Mouse (Mus musculus) MEL (cell line): Measurements from ENCODE around the gene Sbk2. TPM values are rescaled to one million over a fixed set of nuclear protein-coding genes. Genes with fewer than 3 reads are reported as not detected.

Experiments used
- DNase-seq: peaks from one replicate; pipeline ENCODE4 v3.0.0; 2011; ENCODE audit warnings: low read depth, low spot score
- H3K27ac ChIP-seq: 2 replicates; pipeline ENCODE4 v1.5.1; 2012; ENCODE audit warnings: low read depth, mild to moderate bottlenecking, control low read depth, low read length, moderate library complexity; ENCODE audit not compliant: control insufficient read depth
- H3K27me3 ChIP-seq, 2 experiments: fragments of 150-350 bp in 1 of 2; sonication (generic) in 1 of 2; 2 replicates each; pipeline ENCODE4 v1.6.1; 2012; ENCODE audit warnings: low read length in 2 of 2, mild to moderate bottlenecking in 2 of 2, improper control_type of control experiment in 1 of 2, moderate library complexity in 1 of 2; ENCODE audit not compliant: insufficient read depth in 2 of 2, control insufficient read depth in 1 of 2
- H3K36me3 ChIP-seq, 2 experiments: 2 replicates each; pipeline ENCODE4 v1.6.1; 2012 to 2014; ENCODE audit warnings: low read length in 2 of 2, improper control_type of control experiment in 1 of 2, inconsistent platforms in 1 of 2, mild to moderate bottlenecking in 1 of 2; ENCODE audit not compliant: insufficient read depth in 2 of 2, control insufficient read depth in 1 of 2
- H3K4me1 ChIP-seq, 2 experiments: fragments of 150-350 bp in 1 of 2; sonication (generic) in 1 of 2; 2 replicates each; pipeline ENCODE4 v1.6.1; 2012; ENCODE audit warnings: low read length in 2 of 2, improper control_type of control experiment in 1 of 2, mild to moderate bottlenecking in 1 of 2; ENCODE audit not compliant: insufficient read depth in 2 of 2, control insufficient read depth in 1 of 2
- H3K4me3 ChIP-seq, 2 experiments: fragments of 150-350 bp in 1 of 2; sonication (generic) in 1 of 2; 2 replicates each; pipeline ENCODE4 v1.5.1; 2012; ENCODE audit warnings: low read depth in 2 of 2, low read length in 2 of 2, mild to moderate bottlenecking in 2 of 2, moderate library complexity in 2 of 2, control low read depth in 1 of 2, improper control_type of control experiment in 1 of 2; ENCODE audit not compliant: control insufficient read depth in 1 of 2, insufficient read depth in 1 of 2
- H3K79me2 ChIP-seq: 2 replicates; pipeline ENCODE4 v1.6.1; 2012; ENCODE audit warnings: mild to moderate bottlenecking, low read length, moderate library complexity; ENCODE audit not compliant: control insufficient read depth, poor library complexity, insufficient read depth
- H3K9ac ChIP-seq: 2 replicates; pipeline ENCODE4 v1.6.1; 2012; ENCODE audit warnings: low read depth, mild to moderate bottlenecking, control low read depth, low read length, moderate library complexity; ENCODE audit not compliant: control insufficient read depth, poor library complexity, severe bottlenecking
- H3K9me3 ChIP-seq: fragments of 150-350 bp; sonication (generic); replicated peaks from 2 replicates; pipeline ENCODE4 v1.6.1; 2012; ENCODE audit warnings: mild to moderate bottlenecking, low read length, improper control_type of control experiment, moderate library complexity; ENCODE audit not compliant: insufficient read depth
- BHLHE40 ChIP-seq: IDR thresholded peaks from 2 replicates; pipeline ENCODE4 v1.6.1; 2012; ENCODE audit warnings: low read depth, mild to moderate bottlenecking, inconsistent platforms, low read length, improper control_type of control experiment, borderline replicate concordance
- CHD1 ChIP-seq: IDR thresholded peaks from 2 replicates; pipeline ENCODE4 v1.6.1; 2012; ENCODE audit warnings: low read depth, mild to moderate bottlenecking, inconsistent platforms, low read length, improper control_type of control experiment
- CHD2 ChIP-seq: IDR thresholded peaks from 2 replicates; pipeline ENCODE4 v1.6.1; 2011; ENCODE audit warnings: low read length, improper control_type of control experiment
- CTCF ChIP-seq, 3 experiments: IDR thresholded peaks in 2 of 3; conservative IDR thresholded peaks in 1 of 3; 2 replicates each; pipeline ENCODE4 v1.5.1; 2011 to 2012; ENCODE audit warnings: low read length in 3 of 3, low read depth in 2 of 3, mild to moderate bottlenecking in 2 of 3, improper control_type of control experiment in 1 of 3, inconsistent platforms in 1 of 3, mixed read lengths in 1 of 3, moderate library complexity in 1 of 3; ENCODE audit not compliant: control insufficient read depth in 1 of 3, insufficient read depth in 1 of 3, poor library complexity in 1 of 3, severe bottlenecking in 1 of 3
- ELF1 ChIP-seq: IDR thresholded peaks from 2 replicates; pipeline ENCODE4 v1.6.1; 2014; ENCODE audit warnings: low read depth, mild to moderate bottlenecking, inconsistent platforms, low read length, improper control_type of control experiment, moderate library complexity
- GABPA ChIP-seq: IDR thresholded peaks from 2 replicates; pipeline ENCODE4 v1.6.1; 2012; ENCODE audit warnings: low read depth, mild to moderate bottlenecking, inconsistent platforms, low read length, improper control_type of control experiment, moderate library complexity
- HCFC1 ChIP-seq: IDR thresholded peaks from 2 replicates; pipeline ENCODE4 v1.6.1; 2012; ENCODE audit warnings: low read depth, mild to moderate bottlenecking, inconsistent platforms, low read length, improper control_type of control experiment, moderate library complexity
- MAFK ChIP-seq: IDR thresholded peaks from 2 replicates; pipeline ENCODE4 v1.6.1; 2011; ENCODE audit warnings: low read depth, mild to moderate bottlenecking, low read length, improper control_type of control experiment, borderline replicate concordance
- MXI1 ChIP-seq: IDR thresholded peaks from 2 replicates; pipeline ENCODE4 v1.6.1; 2011; ENCODE audit warnings: mild to moderate bottlenecking, low read depth, low read length, improper control_type of control experiment
- POLR2A ChIP-seq, 2 experiments: IDR thresholded peaks; 2 replicates each; pipeline ENCODE4 v1.6.1; 2011 to 2012; ENCODE audit warnings: low read length in 2 of 2, mild to moderate bottlenecking in 2 of 2, control low read depth in 1 of 2, improper control_type of control experiment in 1 of 2, low read depth in 1 of 2, moderate library complexity in 1 of 2; ENCODE audit not compliant: control insufficient read depth in 1 of 2, insufficient read depth in 1 of 2, poor library complexity in 1 of 2
- POLR2AphosphoS2 ChIP-seq: IDR thresholded peaks from 2 replicates; pipeline ENCODE4 v1.6.1; 2011; ENCODE audit warnings: low read length, improper control_type of control experiment
- POLR2AphosphoS5 ChIP-seq: IDR thresholded peaks from 2 replicates; pipeline ENCODE4 v1.6.1; 2012; ENCODE audit warnings: low read depth, borderline replicate concordance, mild to moderate bottlenecking, inconsistent platforms, low read length, moderate library complexity, mixed read lengths
- RAD21 ChIP-seq: IDR thresholded peaks from 2 replicates; pipeline ENCODE4 v1.6.1; 2011; ENCODE audit warnings: mild to moderate bottlenecking, low read depth, low read length, improper control_type of control experiment
- RCOR1 ChIP-seq: IDR thresholded peaks from 2 replicates; pipeline ENCODE4 v1.6.1; 2012; ENCODE audit warnings: low read depth, mild to moderate bottlenecking, inconsistent platforms, low read length, improper control_type of control experiment
- SIN3A ChIP-seq: IDR thresholded peaks from 2 replicates; pipeline ENCODE4 v1.6.1; 2012; ENCODE audit warnings: low read length, improper control_type of control experiment, inconsistent platforms
- SMC3 ChIP-seq: IDR thresholded peaks from 2 replicates; pipeline ENCODE4 v1.6.1; 2011; ENCODE audit warnings: low read depth, low read length, improper control_type of control experiment
- TAL1 ChIP-seq: IDR thresholded peaks from 2 replicates; pipeline ENCODE4 v1.6.1; 2012; ENCODE audit warnings: mild to moderate bottlenecking, inconsistent platforms, low read length, moderate library complexity, mixed read lengths
- TBP ChIP-seq: IDR thresholded peaks from 2 replicates; pipeline ENCODE4 v1.8.0; 2011; ENCODE audit warnings: low read depth, low read length, improper control_type of control experiment
- TCF12 ChIP-seq: IDR thresholded peaks from 2 replicates; pipeline ENCODE4 v1.6.1; 2014; ENCODE audit warnings: low read depth, mild to moderate bottlenecking, inconsistent platforms, low read length, improper control_type of control experiment, moderate library complexity
- polyA plus RNA-seq, 2 experiments: library from polyadenylated mRNA; stranded (reverse) in 1 of 2; unstranded in 1 of 2; fragments of >175 nt in 1 of 2; fragments of >200 nt in 1 of 2; gene quantifications; 2 replicates each; pipeline versions ENCODE4 v1.2.1 to v1.2.4; 2012; ENCODE audit warnings: low replicate concordance in 2 of 2, low read depth in 1 of 2; ENCODE audit not compliant: insufficient read length in 2 of 2, insufficient read depth in 1 of 2, missing spikeins in 1 of 2
- total RNA-seq: library from RNA; depleted of rRNA; stranded (reverse); fragments of 300-350 nt; gene quantifications from 2 replicates; pipeline ENCODE4 v1.2.3, GENCODE M21; 2012

Sbk2 gene
- total and polyA plus RNA-seq, 3 experiments = not detected

DNA sequence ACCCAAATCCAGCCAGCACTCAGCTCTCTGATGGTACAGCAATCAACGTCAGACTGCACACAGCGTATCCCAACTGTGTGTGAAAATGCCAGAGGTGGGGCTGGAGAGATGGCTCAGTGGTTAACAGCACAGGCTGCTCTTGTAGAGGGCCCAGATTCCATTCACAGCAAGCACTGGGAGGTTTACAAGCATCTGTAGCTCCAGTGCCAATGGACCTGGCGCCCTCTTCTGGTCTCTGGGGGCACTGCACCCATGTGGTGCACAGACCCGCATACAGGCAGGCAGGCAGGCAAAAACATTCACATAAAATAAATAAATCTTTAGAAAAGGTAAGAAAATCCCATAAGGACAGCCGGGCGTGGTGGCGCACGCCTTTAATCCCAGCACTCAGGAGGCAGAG, 63.0 kb downstream of the Sbk2 start:
- Histone ChIP-seq H3K4me1 (no peaks in the 10 kb centered on the region), H3K27me3 (no peaks in the 10 kb centered on the region), H3K9ac (no peak overlapping the region), H3K36me3 (no peaks in the 10 kb centered on the region), H3K27ac (no peak overlapping the region), H3K79me2 (no peaks in the 10 kb centered on the region), H3K4me3 (no peak overlapping the region), H3K9me3 (no peaks in the 10 kb centered on the region)
- TF ChIP-seq RCOR1 (no peak), CTCF (IDR thresholded peaks at IDR 0.05 in 2 of 3, conservative IDR thresholded peaks at IDR 0.05 in 1 of 3; ENCODE audit: control insufficient read depth in 1 of 3, insufficient read depth in 1 of 3, low read depth in 2 of 3, low read length in 3 of 3, poor library complexity in 1 of 3, severe bottlenecking in 1 of 3) (peak; percentile 54 to 74 (median 62)), CHD1 (no peak), POLR2AphosphoS2 (no peak), ELF1 (no peak), RAD21 (peak; percentile 60), CHD2 (no peak), TCF12 (no peak), MXI1 (no peak), SMC3 (peak; percentile 61), BHLHE40 (no peak), TAL1 (no peak), POLR2AphosphoS5 (no peak), TBP (no peak)
- DNase-seq = peak; percentile 54

DNA sequence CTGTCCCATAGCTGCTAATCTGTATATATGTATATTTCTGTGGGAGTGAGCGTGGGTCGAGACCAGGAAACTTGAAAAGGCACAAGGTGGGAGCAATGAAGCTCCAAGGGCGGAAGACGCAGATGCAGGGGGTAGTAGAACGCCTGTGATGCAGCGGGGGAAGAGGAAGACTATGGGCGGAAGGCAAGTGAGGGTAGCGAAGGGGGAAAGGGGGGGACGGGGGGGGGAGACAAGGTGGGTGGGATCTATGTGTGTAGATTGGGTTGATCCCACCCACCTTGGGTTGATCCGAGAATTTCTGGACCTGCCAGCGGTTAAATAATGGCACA, 63.7 kb downstream of the Sbk2 start:
- TF ChIP-seq POLR2A (IDR thresholded peaks at IDR 0.05; ENCODE audit: control insufficient read depth in 1 of 2, insufficient read depth in 1 of 2, low read depth in 1 of 2, low read length in 2 of 2, poor library complexity in 1 of 2) (no peak), CHD2 (no peak), HCFC1 (no peak), MAFK (no peak), SIN3A (no peak), GABPA (no peak)
- no peaks in the 10 kb centered on the region for H3K27me3 ChIP-seq
- no peaks in the 10 kb centered on the region for H3K79me2 ChIP-seq
- H3K9ac ChIP-seq = no peak overlapping the region
- no peak overlapping the region for H3K4me3 ChIP-seq
- DNase-seq = no peak
- H3K9me3 ChIP-seq = no peaks in the 10 kb centered on the region
- no peak overlapping the region for H3K27ac ChIP-seq
- no peaks in the 10 kb centered on the region for H3K4me1 ChIP-seq
- H3K36me3 ChIP-seq = no peaks in the 10 kb centered on the region
